Mouse (Mus musculus) embryonic facial prominence, embryonic 11.5 days (tissue): Measurements from ENCODE around the gene 4930558K02Rik. TPM values are rescaled to one million over a fixed set of nuclear protein-coding genes. Genes with fewer than 3 reads are reported as not detected.

ENCODE experiments used
- ATAC-seq: fragments of 200-750 bp; cut with Nextera tagmentation; replicated peaks from 2 replicates; pipeline ENCODE4 v1.8.0; 2017; ENCODE audit warnings: low read depth; ENCODE audit not compliant: insufficient number of reproducible peaks, low FRiP score, low TSS enrichment
- DNase-seq: peaks from one replicate; pipeline ENCODE4 v3.0.0-alpha.2; 2015; ENCODE audit warnings: low spot score
- H3K27ac ChIP-seq: fragments of 300-500 bp; sonication (generic); replicated peaks from 2 replicates; pipeline ENCODE4 v1.5.1; 2014; ENCODE audit warnings: mild to moderate bottlenecking, low read depth, low read length, control low read depth
- H3K27me3 ChIP-seq: fragments of 300-500 bp; sonication (generic); 2 replicates; pipeline ENCODE4 v1.6.1; 2014; ENCODE audit warnings: mild to moderate bottlenecking, low read length, moderate library complexity, mixed read lengths; ENCODE audit not compliant: control insufficient read depth, insufficient read depth
- H3K36me3 ChIP-seq: fragments of 300-500 bp; sonication (generic); replicated peaks from 2 replicates; pipeline ENCODE4 v1.6.1; 2014; ENCODE audit warnings: low read depth, mild to moderate bottlenecking, low read length, moderate library complexity, mixed read lengths; ENCODE audit not compliant: control insufficient read depth, insufficient read depth
- H3K4me1 ChIP-seq: fragments of 300-500 bp; sonication (generic); 2 replicates; pipeline ENCODE4 v1.6.1; 2014; ENCODE audit warnings: low read length, mixed read lengths; ENCODE audit not compliant: control insufficient read depth, insufficient read depth
- H3K4me2 ChIP-seq: fragments of 300-500 bp; sonication (generic); 2 replicates; pipeline ENCODE4 v1.6.1; 2014; ENCODE audit warnings: low read depth, mild to moderate bottlenecking, control low read depth, low read length, moderate library complexity
- H3K4me3 ChIP-seq: fragments of 300-500 bp; sonication (generic); 2 replicates; pipeline ENCODE4 v1.5.1; 2014; ENCODE audit warnings: low read depth, low read length, control low read depth
- H3K9ac ChIP-seq: fragments of 300-500 bp; sonication (generic); replicated peaks from 2 replicates; pipeline ENCODE4 v1.6.1; 2014; ENCODE audit warnings: mild to moderate bottlenecking, control low read depth, low read length
- H3K9me3 ChIP-seq: fragments of 300-500 bp; sonication (generic); replicated peaks from 2 replicates; pipeline ENCODE4 v1.6.1; 2016; ENCODE audit warnings: mild to moderate bottlenecking, low read length, inconsistent platforms, mixed read lengths; ENCODE audit not compliant: control insufficient read depth
- WGBS: fragments of 180-500 bp; shearing (Covaris S2); extraction: QIAGEN DNeasy Blood & Tissue Kit; methylation state at CpG from one replicate; pipeline ENCODE4 v1.1.7; 2014; 5-methylcytosine and 5-hydroxymethylcytosine counted together
- polyA plus RNA-seq: library from polyadenylated mRNA; unstranded; fragments of >200 nt; fragmentation: Nextera tagmentation; extraction: Ambion mirVana; gene quantifications from 2 replicates; pipeline ENCODE4 v1.2.1, GENCODE M21; 2014

Gene 4930558K02Rik
- polyA plus RNA-seq, 1 experiment from 2014 or later = not detected

DNA sequence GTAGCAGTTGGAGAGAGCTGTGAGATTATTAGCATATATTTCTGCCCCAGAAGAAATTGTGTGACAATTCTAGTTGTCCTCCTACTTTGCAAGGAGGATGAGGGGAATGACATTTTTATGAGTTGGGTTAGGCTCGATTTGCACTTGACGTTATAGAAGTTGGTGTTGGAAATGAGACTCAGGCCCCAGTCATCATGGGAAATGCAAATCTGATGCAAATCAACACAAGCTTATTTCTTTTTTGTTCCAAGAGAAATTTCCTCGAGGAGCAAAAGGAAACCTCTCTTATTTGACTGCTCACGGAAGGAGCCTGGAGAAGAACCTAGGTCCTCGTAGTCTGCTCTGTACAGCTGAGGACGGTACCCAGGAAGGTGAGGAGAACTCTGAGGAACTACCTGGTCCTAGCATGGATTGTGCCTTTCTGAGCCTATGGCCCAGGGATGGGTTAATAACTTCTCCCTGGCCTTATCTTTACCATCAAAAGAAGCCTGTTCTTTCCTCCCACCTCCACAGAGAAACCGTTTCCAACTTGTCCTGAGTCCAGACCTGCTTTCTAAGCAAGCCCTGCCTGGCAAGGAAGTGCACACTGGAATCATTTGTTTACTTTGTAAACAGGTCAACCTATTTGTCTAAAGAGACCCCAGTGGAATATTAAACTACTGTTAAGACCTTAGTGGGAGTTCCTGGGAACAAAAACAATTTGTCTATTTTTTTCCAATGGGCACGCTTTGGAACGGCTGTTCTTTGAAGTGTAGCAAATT is 76.6 kb downstream of the 4930558K02Rik start:
- Histone ChIP-seq H3K9ac (no peak overlapping the region), H3K27ac (no peak overlapping the region), H3K9me3 (no peaks in the 10 kb centered on the region), H3K4me1 (no peaks in the 10 kb centered on the region), H3K36me3 (no peaks in the 10 kb centered on the region), H3K27me3 (no peaks in the 10 kb centered on the region), H3K4me2 (no peak overlapping the region), H3K4me3 (no peak overlapping the region)
- no peak for DNase-seq
- WGBS = 78% methylated on average over 9 of the region's 9 CpGs
- no peak for ATAC-seq

DNA sequence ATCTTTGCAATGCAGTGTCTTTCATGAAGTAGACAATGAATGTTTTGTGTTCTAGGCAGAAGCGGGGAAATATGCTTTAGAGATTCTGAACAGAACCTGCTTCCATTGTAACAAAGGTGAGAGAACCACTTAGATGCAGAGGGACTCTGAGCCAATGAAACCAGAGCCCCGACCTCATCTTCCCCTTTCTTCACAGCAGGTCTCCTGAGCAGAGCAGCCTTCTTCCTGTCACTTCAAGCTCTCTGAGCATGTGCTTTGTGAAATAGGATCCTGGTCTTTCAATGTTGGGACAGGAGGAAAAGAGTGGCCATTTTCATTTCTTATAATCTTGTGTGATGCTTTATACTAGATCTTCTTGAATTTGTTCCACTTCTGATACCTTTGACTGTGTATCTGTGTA is 79.3 kb downstream of the 4930558K02Rik start:
- no peaks in the 10 kb centered on the region for H3K27me3 ChIP-seq
- H3K9ac ChIP-seq = no peak overlapping the region
- 53% methylated on average over 2 of the region's 2 CpGs for WGBS
- H3K4me3 ChIP-seq = no peak overlapping the region
- H3K4me2 ChIP-seq = no peak overlapping the region
- no peaks in the 10 kb centered on the region for H3K9me3 ChIP-seq
- no peak for ATAC-seq
- H3K36me3 ChIP-seq = no peaks in the 10 kb centered on the region
- no peak overlapping the region for H3K27ac ChIP-seq
- DNase-seq = no peak
- H3K4me1 ChIP-seq = no peaks in the 10 kb centered on the region

DNA sequence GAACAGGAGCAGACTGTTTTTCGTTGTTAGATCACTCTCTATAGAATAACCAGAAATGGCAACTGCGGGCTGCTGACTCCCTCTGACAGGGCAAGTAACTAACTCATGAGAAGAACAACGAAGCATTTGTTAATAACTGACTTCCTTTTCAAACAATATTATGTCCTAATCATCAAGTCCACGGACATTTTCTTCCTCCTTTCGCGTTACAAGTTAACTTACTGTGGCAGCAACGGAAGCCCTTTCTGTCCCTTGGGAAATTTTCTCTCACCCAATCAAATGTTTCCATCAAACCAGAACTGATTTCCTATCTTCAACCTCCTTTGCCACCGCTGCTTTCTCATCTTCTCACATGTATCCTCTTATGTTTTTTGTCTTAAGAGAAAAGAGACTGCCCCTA is 82.2 kb downstream of the 4930558K02Rik start:
- no peaks in the 10 kb centered on the region for H3K27me3 ChIP-seq
- H3K4me1 ChIP-seq = no peaks in the 10 kb centered on the region
- no peak overlapping the region for H3K9ac ChIP-seq
- no peaks in the 10 kb centered on the region for H3K9me3 ChIP-seq
- no peak overlapping the region for H3K27ac ChIP-seq
- H3K4me3 ChIP-seq = no peak overlapping the region
- ATAC-seq = no peak
- 74% methylated on average over 8 of the region's 8 CpGs for WGBS
- DNase-seq = no peak
- H3K4me2 ChIP-seq = no peak overlapping the region
- no peaks in the 10 kb centered on the region for H3K36me3 ChIP-seq

DNA sequence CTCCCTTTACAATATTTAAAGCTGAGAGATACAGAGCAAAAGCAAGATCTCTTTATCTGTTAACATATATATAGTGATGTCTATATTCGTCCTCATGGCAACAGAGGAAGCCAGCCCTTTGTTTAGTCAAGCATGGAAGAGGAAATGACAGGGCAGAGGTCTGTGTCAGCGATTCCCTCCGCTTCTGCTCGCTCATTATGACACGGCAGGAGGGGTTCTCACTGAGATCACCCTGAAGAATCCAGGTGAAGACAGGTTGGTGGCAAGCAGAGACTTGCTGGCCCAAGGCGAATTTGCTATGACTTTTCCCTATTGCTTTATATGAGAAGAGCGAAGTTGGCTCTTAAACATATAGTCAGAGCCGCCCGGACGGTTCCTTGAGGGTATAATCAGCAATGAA is 83.3 kb downstream of the 4930558K02Rik start:
- H3K9me3 ChIP-seq = no peaks in the 10 kb centered on the region
- no peak overlapping the region for H3K9ac ChIP-seq
- no peak overlapping the region for H3K4me2 ChIP-seq
- H3K36me3 ChIP-seq = no peaks in the 10 kb centered on the region
- no peak for ATAC-seq
- H3K27me3 ChIP-seq = no peaks in the 10 kb centered on the region
- WGBS = 45% methylated on average over 10 of the region's 10 CpGs
- H3K4me3 ChIP-seq = no peak overlapping the region
- no peak for DNase-seq
- H3K27ac ChIP-seq = no peak overlapping the region
- H3K4me1 ChIP-seq = no peaks in the 10 kb centered on the region

DNA sequence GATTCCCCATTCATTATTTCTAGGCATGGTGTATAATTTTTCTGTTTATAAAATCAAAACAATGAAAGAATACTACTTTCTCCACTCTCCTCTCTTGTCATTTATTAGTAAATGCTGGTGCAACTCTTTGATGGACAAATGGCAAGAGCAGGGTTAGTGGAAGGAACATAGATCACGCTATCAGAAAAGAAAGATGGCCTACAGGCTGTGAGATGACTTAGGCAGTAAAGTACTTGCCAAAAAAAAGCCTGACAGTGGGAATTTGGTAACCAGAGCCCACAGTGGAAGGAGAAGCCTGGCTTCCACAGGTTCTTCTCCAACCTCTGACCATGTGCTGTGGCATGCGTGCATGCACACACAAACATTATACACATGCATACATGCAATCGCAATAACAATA is 84.4 kb downstream of the 4930558K02Rik start:
- WGBS = 90% methylated on average over 3 of the region's 3 CpGs
- H3K36me3 ChIP-seq = no peaks in the 10 kb centered on the region
- H3K4me2 ChIP-seq = no peak overlapping the region
- no peaks in the 10 kb centered on the region for H3K27me3 ChIP-seq
- H3K4me3 ChIP-seq = no peak overlapping the region
- H3K4me1 ChIP-seq = no peaks in the 10 kb centered on the region
- H3K27ac ChIP-seq = no peak overlapping the region
- ATAC-seq = no peak
- no peaks in the 10 kb centered on the region for H3K9me3 ChIP-seq
- no peak overlapping the region for H3K9ac ChIP-seq
- no peak for DNase-seq

DNA sequence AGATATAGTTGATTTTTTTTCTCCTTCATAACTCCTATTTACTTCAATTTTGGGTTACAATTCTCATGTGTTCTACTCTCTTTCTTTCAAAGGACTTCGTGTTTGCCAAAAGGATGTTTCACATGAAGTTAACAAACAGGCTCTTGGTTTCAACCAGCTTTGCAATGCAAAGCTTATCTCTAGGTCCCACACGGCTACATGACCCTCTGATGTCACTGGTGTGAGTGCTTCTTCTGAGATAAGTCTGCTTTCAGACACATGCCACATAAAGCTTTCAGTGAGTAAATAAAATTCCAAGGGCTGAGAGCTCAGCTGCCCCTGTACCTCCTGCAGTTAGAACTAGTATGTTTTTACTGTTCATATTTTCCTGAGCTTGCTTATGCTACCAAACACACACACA is 84.9 kb downstream of the 4930558K02Rik start:
- 69% methylated on average over 2 of the region's 2 CpGs for WGBS
- H3K36me3 ChIP-seq = no peaks in the 10 kb centered on the region
- DNase-seq (no peak), ATAC-seq (no peak)
- no peak overlapping the region for H3K9ac ChIP-seq
- H3K27me3 ChIP-seq = no peaks in the 10 kb centered on the region
- no peaks in the 10 kb centered on the region for H3K9me3 ChIP-seq
- no peak overlapping the region for H3K27ac ChIP-seq
- no peak overlapping the region for H3K4me3 ChIP-seq
- no peak overlapping the region for H3K4me2 ChIP-seq
- H3K4me1 ChIP-seq = no peaks in the 10 kb centered on the region

DNA sequence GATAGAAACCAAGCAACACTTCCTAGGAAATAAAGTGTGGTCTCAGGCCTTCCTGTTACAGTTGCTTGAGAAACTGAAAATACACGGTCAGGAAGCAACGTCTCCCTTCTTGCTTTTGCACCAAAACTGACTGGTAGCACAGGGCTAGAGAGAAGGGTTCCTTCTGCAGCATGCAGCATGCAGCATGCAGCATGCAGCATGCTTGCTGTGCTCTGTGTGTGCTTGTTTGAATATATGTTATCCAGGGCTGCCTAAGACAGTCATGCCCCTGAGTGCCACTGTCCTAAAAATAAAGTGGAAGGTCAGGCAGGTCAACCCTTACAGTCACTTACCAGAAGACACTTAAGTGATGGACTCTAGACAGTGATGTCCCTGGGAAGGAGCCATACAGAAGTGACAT is 85.3 kb downstream of the 4930558K02Rik start:
- H3K4me3 ChIP-seq = no peak overlapping the region
- H3K27me3 ChIP-seq = no peaks in the 10 kb centered on the region
- H3K4me2 ChIP-seq = no peak overlapping the region
- 67% methylated on average over 2 of the region's 2 CpGs for WGBS
- ATAC-seq = no peak
- no peaks in the 10 kb centered on the region for H3K36me3 ChIP-seq
- H3K4me1 ChIP-seq = no peaks in the 10 kb centered on the region
- no peaks in the 10 kb centered on the region for H3K9me3 ChIP-seq
- DNase-seq = no peak
- no peak overlapping the region for H3K9ac ChIP-seq
- no peak overlapping the region for H3K27ac ChIP-seq
